8 mouse cellular contexts compared by ENCODE assay signal in genomic region chr4:97839406-97840101, GRCm38 (mm10).
DNase-seq lines count a peak whose midpoint lies in the region; ATAC-seq and TF ChIP-seq lines count a peak whose summit lies in the region.
"Had no signal": no experiment of that assay in that cellular context is flagged by ENCODE, and none has a peak within 500 bp of the region (broad histone marks: within the 10 kb centered on the region; RNA-seq: fewer than 3 reads in every experiment).

No protein-coding gene starts in this region.

- DNase-seq in midbrain, embryonic 11.5 days (ENCODE audit: low spot score, missing footprints), result peak; percentile 86
- DNase-seq in midbrain, embryonic 10.5 days (ENCODE audit: low spot score), result no peak
- DNase-seq in limb, embryonic 14.5 days (ENCODE audit: low spot score), result no peak
- peak; percentile 27 for DNase-seq in yolk sac, embryonic 10.5 days (ENCODE audit: low spot score)
- no peak for DNase-seq in adrenal gland, postnatal 25 days
- DNase-seq: adrenal gland, postnatal 10 days had no signal

- peak; percentile 49; the same call in 1 of the 2 replicates for ATAC-seq in midbrain, embryonic 11.5 days (ENCODE audit: low FRiP score)
- peak; percentile 70 for ATAC-seq in forebrain, embryonic 15.5 days (replicated peaks)
- no peak for ATAC-seq in limb, embryonic 14.5 days (ENCODE audit: low FRiP score, low read depth)
- ATAC-seq in activated CD4-positive, CD25-positive, alpha-beta regulatory T cell, adult 4 months, result no peak

- peaks cover 25% of the 10 kb centered on the region for H3K4me1 ChIP-seq in midbrain, embryonic 11.5 days (ENCODE audit: control insufficient read depth, insufficient read depth, low read length)
- peaks cover 41% of the 10 kb centered on the region for H3K4me1 ChIP-seq in midbrain, embryonic 10.5 days
- H3K4me1 ChIP-seq in forebrain, embryonic 15.5 days, result peaks cover 67% of the 10 kb centered on the region
- peaks cover 52% of the 10 kb centered on the region for H3K4me1 ChIP-seq in limb, embryonic 14.5 days (ENCODE audit: control insufficient read depth, insufficient read depth, low read length)

- peaks cover 74% of the 10 kb centered on the region for H3K27me3 ChIP-seq in midbrain, embryonic 11.5 days (ENCODE audit: control insufficient read depth, insufficient read depth, low read length)
- H3K27me3 ChIP-seq in midbrain, embryonic 10.5 days (ENCODE audit: low read depth, poor library complexity, severe bottlenecking), result peaks cover 99% of the 10 kb centered on the region
- no peaks in the 10 kb centered on the region for H3K27me3 ChIP-seq in forebrain, embryonic 15.5 days
- no peaks in the 10 kb centered on the region for H3K27me3 ChIP-seq in limb, embryonic 14.5 days (ENCODE audit: control insufficient read depth, insufficient read depth, low read length)

- no peak overlapping the region for H3K9ac ChIP-seq in midbrain, embryonic 11.5 days (ENCODE audit: low read length)
- H3K9ac ChIP-seq in forebrain, embryonic 15.5 days (replicated peaks), result no peak overlapping the region
- no peak overlapping the region for H3K9ac ChIP-seq in limb, embryonic 14.5 days (ENCODE audit: low read depth, low read length, severe bottlenecking)

- no peaks in the 10 kb centered on the region for H3K36me3 ChIP-seq in midbrain, embryonic 11.5 days (ENCODE audit: control insufficient read depth, insufficient read depth, low read length)
- H3K36me3 ChIP-seq in midbrain, embryonic 10.5 days, result no peaks in the 10 kb centered on the region
- H3K36me3 ChIP-seq in forebrain, embryonic 15.5 days, result no peaks in the 10 kb centered on the region
- H3K36me3 ChIP-seq in limb, embryonic 14.5 days (ENCODE audit: control insufficient read depth, insufficient read depth, low read length), result no peaks in the 10 kb centered on the region; the same call in 1 of the 2 replicates

- no peak for TF ChIP-seq POLR2A in limb, embryonic 14.5 days (IDR thresholded peaks at IDR 0.05; ENCODE audit: borderline replicate concordance, extremely low read depth, insufficient read depth, insufficient read length)

- WGBS in midbrain, embryonic 11.5 days, result 58% methylated on average over 7 of the region's 7 CpGs
- 66% methylated on average over 7 of the region's 7 CpGs for WGBS in midbrain, embryonic 10.5 days
- WGBS in forebrain, embryonic 15.5 days, result 20% methylated on average over 7 of the region's 7 CpGs
- WGBS in limb, embryonic 14.5 days, result 24% methylated on average over 7 of the region's 7 CpGs

- H3K4me3 ChIP-seq in midbrain, embryonic 11.5 days (ENCODE audit: low read depth, low read length), result no peak overlapping the region
- H3K4me3 ChIP-seq in midbrain, embryonic 10.5 days, result no peak overlapping the region
- H3K4me3 ChIP-seq in forebrain, embryonic 15.5 days, result no peak overlapping the region
- no peak overlapping the region for H3K4me3 ChIP-seq in limb, embryonic 14.5 days (replicated peaks; ENCODE audit: low read length)

- no peak overlapping the region for H3K4me2 ChIP-seq in midbrain, embryonic 11.5 days
- no peak overlapping the region for H3K4me2 ChIP-seq in forebrain, embryonic 15.5 days (replicated peaks)
- H3K4me2 ChIP-seq in limb, embryonic 14.5 days (replicated peaks; ENCODE audit: low read depth, low read length, severe bottlenecking), result no peak overlapping the region

- no peaks in the 10 kb centered on the region for H3K9me3 ChIP-seq in midbrain, embryonic 11.5 days (ENCODE audit: control insufficient read depth, low read length)
- no peaks in the 10 kb centered on the region for H3K9me3 ChIP-seq in midbrain, embryonic 10.5 days (replicated peaks)
- no peaks in the 10 kb centered on the region for H3K9me3 ChIP-seq in forebrain, embryonic 15.5 days
- H3K9me3 ChIP-seq in limb, embryonic 14.5 days (ENCODE audit: control insufficient read depth, low read length), result no peaks in the 10 kb centered on the region

- no peak overlapping the region for H3K27ac ChIP-seq in midbrain, embryonic 11.5 days (ENCODE audit: low read depth, low read length)
- H3K27ac ChIP-seq in midbrain, embryonic 10.5 days (replicated peaks), result no peak overlapping the region; the same call in 1 of the 2 replicates
- H3K27ac ChIP-seq in forebrain, embryonic 15.5 days (replicated peaks), result peak overlapping the region; percentile 38
- H3K27ac ChIP-seq in limb, embryonic 14.5 days (replicated peaks; ENCODE audit: low read depth, low read length), result 0 out of 2 replicates have a peak overlapping the region, but pooled peaks have one; percentile 7

Comparison
In these comparisons a context has a peak if more than half of its experiments do, and no peak if none do; other contexts are left out.
1. DNase-seq: peak in midbrain, embryonic 11.5 days (single experiment) and yolk sac, embryonic 10.5 days (single experiment); none in midbrain, embryonic 10.5 days (single experiment), limb, embryonic 14.5 days (single experiment) and adrenal gland, postnatal 25 days (single experiment).
2. ATAC-seq: peak in midbrain, embryonic 11.5 days (single experiment) and forebrain, embryonic 15.5 days (single experiment); none in limb, embryonic 14.5 days (single experiment) and activated CD4-positive, CD25-positive, alpha-beta regulatory T cell, adult 4 months (single experiment).
3. H3K27ac ChIP-seq: peak in forebrain, embryonic 15.5 days (single experiment) and limb, embryonic 14.5 days (single experiment); none in midbrain, embryonic 11.5 days (single experiment) and midbrain, embryonic 10.5 days (single experiment).